Mouse (Mus musculus): ENCODE measurements around the gene Lst1.
"Not testable (repeated sequence)": the region's sequence is repeated elsewhere in the genome, so short reads cannot be mapped to it uniquely, and the experiment has no call there.

Lst1 gene

GRCm38 (mm10) chr17:35187959-35188610 lies at the start of gene Lst1:
Gene Lst1 (minus strand): TSS chr17:35188439.
- no peak for DNase-seq

- DNase-seq, result no peak
These were observed 49.3 kb upstream of the Lst1 start for GRCm38 (mm10) chr17:35237504-35237903.

GRCm38 (mm10) chr17:35236996-35237395 lies 48.8 kb upstream of the Lst1 start:
- DNase-seq, result peak; percentile 58

- peak; percentile 98 for DNase-seq
These were observed 48.1 kb upstream of the Lst1 start for GRCm38 (mm10) chr17:35236390-35236746.

GRCm38 (mm10) chr17:35235614-35236389 lies 47.6 kb upstream of the Lst1 start, which contains the start of gene Nfkbil1:
Gene Nfkbil1 (minus strand): TSS chr17:35235792.
- DNase-seq, result peak; percentile 89

GRCm38 (mm10) chr17:35234903-35235302 lies 46.7 kb upstream of the Lst1 start:
- no peak for DNase-seq

GRCm38 (mm10) chr17:35234090-35234489 lies 45.9 kb upstream of the Lst1 start:
- DNase-seq, result not testable (repeated sequence)

- DNase-seq, result no peak
These were observed 45.1 kb upstream of the Lst1 start, which contains the start of gene Atp6v1g2 for GRCm38 (mm10) chr17:35233114-35233980. Gene Atp6v1g2 (plus strand): TSS chr17:35233660.

- no peak for DNase-seq
These were observed 44.4 kb upstream of the Lst1 start for GRCm38 (mm10) chr17:35232659-35233058.

- DNase-seq, result peak; percentile 78
These were observed 43.8 kb upstream of the Lst1 start for GRCm38 (mm10) chr17:35232043-35232442.

GRCm38 (mm10) chr17:35231022-35231421 lies 42.8 kb upstream of the Lst1 start:
- DNase-seq, result no peak

- DNase-seq, result no peak
These were observed 38.4 kb upstream of the Lst1 start for GRCm38 (mm10) chr17:35226561-35227046.

- DNase-seq, result no peak
These were observed 37.2 kb upstream of the Lst1 start for GRCm38 (mm10) chr17:35225456-35225855.

- DNase-seq, result no peak
These were observed 36.4 kb upstream of the Lst1 start for GRCm38 (mm10) chr17:35224641-35225040.

- DNase-seq, result no peak
These were observed 34.1 kb upstream of the Lst1 start for GRCm38 (mm10) chr17:35222299-35222698.

- no peak for DNase-seq
These were observed 32.1 kb upstream of the Lst1 start, which contains the start of gene Gm16181 for GRCm38 (mm10) chr17:35220156-35220952. Gene Gm16181 (plus strand): TSS chr17:35220834.

GRCm38 (mm10) chr17:35219601-35220041 lies 31.4 kb upstream of the Lst1 start:
- no peak for DNase-seq

GRCm38 (mm10) chr17:35218516-35219193 lies 30.4 kb upstream of the Lst1 start:
- no peak for DNase-seq

- no peak for DNase-seq
These were observed 24.8 kb upstream of the Lst1 start for GRCm38 (mm10) chr17:35213071-35213470.

- DNase-seq, result no peak
These were observed 22.4 kb upstream of the Lst1 start for GRCm38 (mm10) chr17:35210593-35210992.

- no peak for DNase-seq
These were observed 21.7 kb upstream of the Lst1 start for GRCm38 (mm10) chr17:35209785-35210535.

Data from right cerebral cortex, postnatal 25 days (tissue).